Mouse (Mus musculus): ENCODE measurements around the gene Adgrv1.

The Adgrv1 gene

GRCm38 (mm10) chr13:81424002-81424401, 209.0 kb downstream of the Adgrv1 start:
- DNase-seq (ENCODE audit: low spot score), result no peak

GRCm38 (mm10) chr13:81407881-81408460, 225.0 kb downstream of the Adgrv1 start:
- DNase-seq (ENCODE audit: low spot score), result no peak

GRCm38 (mm10) chr13:81402826-81403225, 230.1 kb downstream of the Adgrv1 start:
- DNase-seq (ENCODE audit: low spot score), result no peak

- no peak for DNase-seq (ENCODE audit: low spot score)
Observed at GRCm38 (mm10) chr13:81402191-81402590, 230.8 kb downstream of the Adgrv1 start.

GRCm38 (mm10) chr13:81401742-81402141, 231.2 kb downstream of the Adgrv1 start:
- DNase-seq (ENCODE audit: low spot score), result no peak

GRCm38 (mm10) chr13:81385597-81386362, 247.2 kb downstream of the Adgrv1 start:
- DNase-seq (ENCODE audit: low spot score), result no peak

- DNase-seq (ENCODE audit: low spot score), result no peak
Observed at GRCm38 (mm10) chr13:81381835-81382234, 251.1 kb downstream of the Adgrv1 start.

GRCm38 (mm10) chr13:81370801-81371456, 262.0 kb downstream of the Adgrv1 start:
- DNase-seq (ENCODE audit: low spot score), result no peak

GRCm38 (mm10) chr13:81370196-81370595, 262.8 kb downstream of the Adgrv1 start:
- no peak for DNase-seq (ENCODE audit: low spot score)

GRCm38 (mm10) chr13:81369564-81369963, 263.4 kb downstream of the Adgrv1 start:
- DNase-seq (ENCODE audit: low spot score), result peak; percentile 21

GRCm38 (mm10) chr13:81368987-81369386, 264.0 kb downstream of the Adgrv1 start:
- no peak for DNase-seq (ENCODE audit: low spot score)

- no peak for DNase-seq (ENCODE audit: low spot score)
Observed at GRCm38 (mm10) chr13:81367681-81368376, 265.1 kb downstream of the Adgrv1 start.

- no peak for DNase-seq (ENCODE audit: low spot score)
Observed at GRCm38 (mm10) chr13:81360338-81360737, 272.6 kb downstream of the Adgrv1 start.

GRCm38 (mm10) chr13:81358766-81359165, 274.2 kb downstream of the Adgrv1 start:
- DNase-seq (ENCODE audit: low spot score), result no peak

- no peak for DNase-seq (ENCODE audit: low spot score)
Observed at GRCm38 (mm10) chr13:81358365-81358764, 274.6 kb downstream of the Adgrv1 start.

- DNase-seq (ENCODE audit: low spot score), result no peak
Observed at GRCm38 (mm10) chr13:81357215-81357614, 275.7 kb downstream of the Adgrv1 start.

- DNase-seq (ENCODE audit: low spot score), result no peak
Observed at GRCm38 (mm10) chr13:81354587-81354986, 278.4 kb downstream of the Adgrv1 start.

GRCm38 (mm10) chr13:81352296-81352695, 280.7 kb downstream of the Adgrv1 start:
- no peak for DNase-seq (ENCODE audit: low spot score)

GRCm38 (mm10) chr13:81351462-81352155, 281.3 kb downstream of the Adgrv1 start:
- no peak for DNase-seq (ENCODE audit: low spot score)

- no peak for DNase-seq (ENCODE audit: low spot score)
Observed at GRCm38 (mm10) chr13:81347261-81347980, 285.5 kb downstream of the Adgrv1 start.

- DNase-seq (ENCODE audit: low spot score), result no peak
Observed at GRCm38 (mm10) chr13:81342987-81343596, 289.9 kb downstream of the Adgrv1 start.
